Mouse (Mus musculus): ENCODE results near the gene Ank2. TPM values are rescaled to one million over a fixed set of nuclear protein-coding genes. Genes with fewer than 3 reads are reported as not detected.

Gene Ank2
- polyA plus RNA-seq, 1 experiment from 2014 or later, result 78.8 TPM

- H3K27me3 ChIP-seq (ENCODE audit: control insufficient read depth, insufficient read depth, low read length), result no peaks in the 10 kb centered on the region
- H3K9ac ChIP-seq (ENCODE audit: low read length), result no peak overlapping the region
- no peak overlapping the region for H3K27ac ChIP-seq (ENCODE audit: low read depth, low read length)
- no peak overlapping the region for H3K4me2 ChIP-seq (ENCODE audit: low read depth, low read length, severe bottlenecking)
- no peaks in the 10 kb centered on the region for H3K36me3 ChIP-seq (ENCODE audit: control insufficient read depth, insufficient read depth, low read length)
- WGBS, result 89% methylated on average over 5 of the region's 5 CpGs
- DNase-seq (ENCODE audit: low spot score) (no peak), ATAC-seq (replicated peaks; ENCODE audit: low FRiP score) (no peak)
- no peaks in the 10 kb centered on the region for H3K9me3 ChIP-seq (ENCODE audit: control insufficient read depth, low read length)
- H3K4me1 ChIP-seq (replicated peaks; ENCODE audit: control insufficient read depth, insufficient read depth, low read length), result no peaks in the 10 kb centered on the region
- H3K4me3 ChIP-seq (ENCODE audit: low read depth, low read length), result no peak overlapping the region
Observed at GRCm38 (mm10) chr3:127188086-127188788, 310.9 kb downstream of the Ank2 start.

DNA sequence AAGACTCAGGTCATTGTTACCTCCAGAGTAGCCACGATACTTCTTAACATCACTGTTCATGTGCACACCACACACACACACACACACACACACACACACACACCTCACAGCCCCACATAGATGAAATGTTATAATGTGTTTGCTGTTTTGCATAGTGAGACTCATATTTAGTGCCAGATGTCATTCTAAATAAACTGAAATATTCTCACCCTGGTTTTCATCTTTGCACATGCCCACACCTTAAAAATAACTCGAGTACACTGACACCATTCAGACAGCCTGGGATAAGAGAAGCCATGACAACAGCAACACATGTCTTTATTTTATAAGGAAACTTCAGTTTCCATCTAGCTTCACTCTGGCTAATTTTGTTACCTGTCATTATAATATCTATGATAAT, 312.1 kb downstream of the Ank2 start:
- no peak overlapping the region for H3K4me3 ChIP-seq (ENCODE audit: low read depth, low read length)
- 91% methylated on average over 2 of the region's 2 CpGs for WGBS
- H3K9me3 ChIP-seq (ENCODE audit: control insufficient read depth, low read length), result no peaks in the 10 kb centered on the region
- no peak overlapping the region for H3K9ac ChIP-seq (ENCODE audit: low read length)
- no peaks in the 10 kb centered on the region for H3K36me3 ChIP-seq (ENCODE audit: control insufficient read depth, insufficient read depth, low read length)
- H3K27ac ChIP-seq (ENCODE audit: low read depth, low read length), result no peak overlapping the region
- no peaks in the 10 kb centered on the region for H3K4me1 ChIP-seq (replicated peaks; ENCODE audit: control insufficient read depth, insufficient read depth, low read length)
- H3K27me3 ChIP-seq (ENCODE audit: control insufficient read depth, insufficient read depth, low read length), result no peaks in the 10 kb centered on the region
- H3K4me2 ChIP-seq (ENCODE audit: low read depth, low read length, severe bottlenecking), result no peak overlapping the region
- ATAC-seq (replicated peaks; ENCODE audit: low FRiP score), result no peak
- no peak for DNase-seq (ENCODE audit: low spot score)

DNA sequence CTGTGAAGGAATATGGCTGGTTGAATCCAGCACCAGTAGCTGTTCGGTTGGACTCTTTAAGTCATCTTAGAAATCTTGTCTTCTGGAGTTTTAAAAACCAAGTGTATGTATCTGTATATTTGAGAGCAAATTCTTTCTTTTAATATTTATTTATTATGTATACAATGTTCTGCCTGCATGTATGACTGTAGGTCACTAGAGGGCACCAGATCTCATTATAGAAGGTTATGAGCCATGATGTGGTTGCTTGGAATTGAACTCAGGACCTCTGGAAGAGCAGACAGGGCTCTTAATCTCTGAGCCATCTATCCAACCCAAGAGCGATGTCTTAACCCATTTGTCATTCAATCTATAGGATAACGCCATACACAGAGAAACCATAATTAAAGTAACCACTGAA, 312.9 kb downstream of the Ank2 start:
- Histone ChIP-seq H3K9ac (ENCODE audit: low read length) (no peak overlapping the region), H3K4me2 (ENCODE audit: low read depth, low read length, severe bottlenecking) (no peak overlapping the region), H3K27me3 (ENCODE audit: control insufficient read depth, insufficient read depth, low read length) (no peaks in the 10 kb centered on the region), H3K9me3 (ENCODE audit: control insufficient read depth, low read length) (no peaks in the 10 kb centered on the region), H3K4me1 (replicated peaks; ENCODE audit: control insufficient read depth, insufficient read depth, low read length) (no peaks in the 10 kb centered on the region), H3K4me3 (ENCODE audit: low read depth, low read length) (no peak overlapping the region), H3K36me3 (ENCODE audit: control insufficient read depth, insufficient read depth, low read length) (no peaks in the 10 kb centered on the region), H3K27ac (ENCODE audit: low read depth, low read length) (no peak overlapping the region)
- 94% methylated on average over 3 of the region's 3 CpGs for WGBS
- DNase-seq (ENCODE audit: low spot score) (no peak), ATAC-seq (replicated peaks; ENCODE audit: low FRiP score) (no peak)

DNA sequence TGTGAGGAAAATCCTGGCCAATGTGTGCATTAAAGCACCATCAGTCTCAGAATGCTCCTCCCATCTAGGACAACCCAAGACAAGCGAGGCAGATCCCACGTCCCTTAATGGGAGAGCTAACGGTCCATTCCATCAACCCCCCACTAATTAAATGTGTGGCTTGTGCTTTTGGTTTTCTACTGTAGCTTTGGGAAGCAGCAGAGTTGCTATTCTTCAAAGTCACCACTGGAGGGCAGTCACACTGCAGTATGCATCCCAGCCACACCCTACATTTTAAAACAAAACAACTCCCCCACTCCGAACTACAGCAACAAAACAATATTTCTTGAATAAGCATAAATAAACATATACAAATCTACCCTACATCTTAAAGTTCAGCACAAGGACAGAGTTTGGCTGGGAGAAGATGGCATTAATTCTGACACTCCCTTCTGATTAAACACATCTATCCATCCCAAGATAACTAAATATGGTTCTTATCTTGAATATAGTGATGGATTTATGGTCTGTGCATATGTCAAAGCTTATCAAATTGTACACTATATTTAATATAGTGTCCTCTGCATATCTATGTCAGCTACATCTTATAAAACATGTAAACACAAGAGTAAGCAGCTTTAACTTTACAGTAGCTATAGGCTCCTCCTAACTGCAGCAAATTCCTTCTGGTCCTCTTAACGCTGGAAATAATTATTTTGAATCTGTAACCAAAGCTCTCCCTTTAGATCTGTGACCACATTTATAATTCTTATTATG, 315.0 kb downstream of the Ank2 start:
- no peak for DNase-seq (ENCODE audit: low spot score)
- ATAC-seq (replicated peaks; ENCODE audit: low FRiP score), result peak; percentile 49; the same call in 1 of the 2 replicates
- Histone ChIP-seq H3K27me3 (ENCODE audit: control insufficient read depth, insufficient read depth, low read length) (no peaks in the 10 kb centered on the region), H3K4me3 (ENCODE audit: low read depth, low read length) (no peak overlapping the region), H3K4me1 (replicated peaks; ENCODE audit: control insufficient read depth, insufficient read depth, low read length) (no peaks in the 10 kb centered on the region), H3K4me2 (ENCODE audit: low read depth, low read length, severe bottlenecking) (no peak overlapping the region), H3K27ac (ENCODE audit: low read depth, low read length) (no peak overlapping the region), H3K9me3 (ENCODE audit: control insufficient read depth, low read length) (no peaks in the 10 kb centered on the region), H3K36me3 (ENCODE audit: control insufficient read depth, insufficient read depth, low read length) (no peaks in the 10 kb centered on the region), H3K9ac (ENCODE audit: low read length) (no peak overlapping the region)
- 19% methylated on average over 5 of the region's 5 CpGs for WGBS

- no peak overlapping the region for H3K4me3 ChIP-seq (ENCODE audit: low read depth, low read length)
- no peak overlapping the region for H3K27ac ChIP-seq (ENCODE audit: low read depth, low read length)
- no peaks in the 10 kb centered on the region for H3K9me3 ChIP-seq (ENCODE audit: control insufficient read depth, low read length)
- no peaks in the 10 kb centered on the region for H3K27me3 ChIP-seq (ENCODE audit: control insufficient read depth, insufficient read depth, low read length)
- DNase-seq (ENCODE audit: low spot score), result no peak
- WGBS, result 66% methylated on average over 2 of the region's 2 CpGs
- H3K36me3 ChIP-seq (ENCODE audit: control insufficient read depth, insufficient read depth, low read length), result no peaks in the 10 kb centered on the region
- H3K9ac ChIP-seq (ENCODE audit: low read length), result no peak overlapping the region
- H3K4me2 ChIP-seq (ENCODE audit: low read depth, low read length, severe bottlenecking), result no peak overlapping the region
- no peaks in the 10 kb centered on the region for H3K4me1 ChIP-seq (replicated peaks; ENCODE audit: control insufficient read depth, insufficient read depth, low read length)
- no peak for ATAC-seq (replicated peaks; ENCODE audit: low FRiP score)
Observed at GRCm38 (mm10) chr3:127172697-127173096, 326.5 kb downstream of the Ank2 start.

DNA sequence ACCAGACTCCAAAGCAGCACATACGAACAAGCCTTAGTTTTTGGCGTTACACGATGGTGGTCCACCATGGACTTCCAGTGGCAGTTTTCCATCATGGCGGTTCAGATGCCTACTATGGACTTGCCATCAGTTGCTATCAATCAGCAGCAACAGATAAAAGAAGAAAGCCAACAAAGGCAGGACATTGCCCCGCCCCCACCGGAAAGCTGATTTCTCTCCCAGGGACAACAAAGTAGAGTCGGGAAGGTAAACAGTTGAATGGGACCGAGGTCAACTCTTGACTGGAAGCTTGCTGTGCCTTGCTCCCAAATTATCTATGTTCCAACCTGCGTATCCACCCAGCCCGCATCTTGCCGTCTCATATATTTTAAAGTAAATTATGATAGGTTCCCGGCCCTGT, 328.9 kb downstream of the Ank2 start:
- H3K9me3 ChIP-seq (ENCODE audit: control insufficient read depth, low read length), result no peaks in the 10 kb centered on the region
- no peak overlapping the region for H3K4me2 ChIP-seq (ENCODE audit: low read depth, low read length, severe bottlenecking)
- H3K4me1 ChIP-seq (replicated peaks; ENCODE audit: control insufficient read depth, insufficient read depth, low read length), result no peaks in the 10 kb centered on the region
- no peaks in the 10 kb centered on the region for H3K36me3 ChIP-seq (ENCODE audit: control insufficient read depth, insufficient read depth, low read length)
- no peaks in the 10 kb centered on the region for H3K27me3 ChIP-seq (ENCODE audit: control insufficient read depth, insufficient read depth, low read length)
- no peak overlapping the region for H3K27ac ChIP-seq (ENCODE audit: low read depth, low read length)
- DNase-seq (ENCODE audit: low spot score) (no peak), ATAC-seq (replicated peaks; ENCODE audit: low FRiP score) (no peak)
- WGBS, result 92% methylated on average over 12 of the region's 12 CpGs
- H3K9ac ChIP-seq (ENCODE audit: low read length), result no peak overlapping the region
- H3K4me3 ChIP-seq (ENCODE audit: low read depth, low read length), result no peak overlapping the region

DNA sequence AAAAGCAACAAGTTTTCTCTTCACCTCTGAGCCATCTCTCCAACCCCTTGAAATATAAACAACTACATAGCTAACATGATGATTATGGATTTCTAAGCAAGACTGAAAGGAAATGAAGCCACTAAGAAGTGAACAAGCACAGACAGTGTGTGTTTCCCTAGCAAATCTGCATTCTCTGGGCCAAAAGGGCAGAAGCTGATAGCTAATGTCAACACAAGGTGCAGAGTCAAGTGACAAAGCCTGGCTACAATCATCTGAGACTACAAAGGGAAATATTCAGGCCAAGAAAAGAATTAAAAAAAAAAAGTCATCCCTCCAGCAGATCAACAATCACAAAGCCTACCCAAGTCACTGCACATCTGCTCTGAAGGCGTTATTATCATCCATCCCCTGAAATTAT, 330.0 kb downstream of the Ank2 start:
- Histone ChIP-seq H3K36me3 (ENCODE audit: control insufficient read depth, insufficient read depth, low read length) (no peaks in the 10 kb centered on the region), H3K27me3 (ENCODE audit: control insufficient read depth, insufficient read depth, low read length) (no peaks in the 10 kb centered on the region), H3K4me3 (ENCODE audit: low read depth, low read length) (no peak overlapping the region), H3K9me3 (ENCODE audit: control insufficient read depth, low read length) (no peaks in the 10 kb centered on the region), H3K4me2 (ENCODE audit: low read depth, low read length, severe bottlenecking) (no peak overlapping the region), H3K27ac (ENCODE audit: low read depth, low read length) (no peak overlapping the region), H3K4me1 (replicated peaks; ENCODE audit: control insufficient read depth, insufficient read depth, low read length) (no peaks in the 10 kb centered on the region), H3K9ac (ENCODE audit: low read length) (no peak overlapping the region)
- DNase-seq (ENCODE audit: low spot score) (no peak), ATAC-seq (replicated peaks; ENCODE audit: low FRiP score) (no peak)
- WGBS, result 100% methylated on average over 1 of the region's 1 CpGs

- no peaks in the 10 kb centered on the region for H3K9me3 ChIP-seq (ENCODE audit: control insufficient read depth, low read length)
- H3K27ac ChIP-seq (ENCODE audit: low read depth, low read length), result no peak overlapping the region
- peaks cover 7% of the 10 kb centered on the region; the same call in 1 of the 2 replicates for H3K27me3 ChIP-seq (ENCODE audit: control insufficient read depth, insufficient read depth, low read length)
- H3K9ac ChIP-seq (ENCODE audit: low read length), result no peak overlapping the region
- no peak overlapping the region for H3K4me3 ChIP-seq (ENCODE audit: low read depth, low read length)
- 49% methylated on average over 3 of the region's 3 CpGs for WGBS
- no peak for DNase-seq (ENCODE audit: low spot score)
- H3K4me1 ChIP-seq (replicated peaks; ENCODE audit: control insufficient read depth, insufficient read depth, low read length), result peaks cover 7% of the 10 kb centered on the region; the same call in 1 of the 2 replicates
- H3K4me2 ChIP-seq (ENCODE audit: low read depth, low read length, severe bottlenecking), result no peak overlapping the region
- no peaks in the 10 kb centered on the region for H3K36me3 ChIP-seq (ENCODE audit: control insufficient read depth, insufficient read depth, low read length)
- ATAC-seq (replicated peaks; ENCODE audit: low FRiP score), result no peak
Observed at GRCm38 (mm10) chr3:127163749-127164148, 335.4 kb downstream of the Ank2 start.
